Mouse (Mus musculus): Measurements from ENCODE around the gene Pramel4. TPM values are rescaled to one million over a fixed set of nuclear protein-coding genes. Genes with fewer than 3 reads are reported as not detected.

Gene Pramel4
- polyA plus RNA-seq (2017; shearing (Covaris generic)): not detected

DNA sequence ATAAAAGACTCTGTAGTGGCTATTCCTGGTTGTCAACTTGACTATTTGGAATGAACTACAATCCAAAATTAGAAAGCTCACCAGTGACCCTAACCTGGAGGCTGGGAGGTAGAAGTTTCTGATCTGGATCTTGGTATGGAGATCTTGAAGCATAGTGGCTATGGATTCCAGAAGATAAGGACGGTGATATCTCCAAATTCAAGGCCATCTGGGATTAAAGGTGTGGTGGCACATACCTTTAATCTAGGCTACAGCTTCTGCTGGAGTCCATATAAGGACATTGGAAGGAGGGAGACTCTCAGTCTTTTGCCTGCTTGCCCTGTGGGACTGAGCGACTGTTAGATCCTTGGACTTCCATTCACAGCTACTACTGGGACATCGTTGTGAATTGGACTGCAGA lies at the start of gene Pramel4:
Gene Pramel4, plus strand, starts transcription at position 301 of the 400 bp plus-strand sequence.

GRCm38 (mm10) chr4:144106174-144106573 lies 47.2 kb downstream of the Pramel4 start, which contains the start of gene Gm13102:
Gene Gm13102, plus strand, starts transcription at chr4:144106474.

Other genes with a start within 250 kb of the Pramel4 start
- gene Gm13084, start 243.0 kb upstream of the Pramel4 start, polyA plus RNA-seq (2017; shearing (Covaris generic)): not detected
- not detected for gene Gm13103, start 212.6 kb upstream of the Pramel4 start, polyA plus RNA-seq (2017; shearing (Covaris generic))
- not detected for gene Pramef6, start 158.7 kb upstream of the Pramel4 start, polyA plus RNA-seq (2017; shearing (Covaris generic))
- gene Pramef25, start 108.1 kb upstream of the Pramel4 start, polyA plus RNA-seq (2017; shearing (Covaris generic)): not detected
- gene Gm13101, start 92.2 kb upstream of the Pramel4 start, polyA plus RNA-seq (2017; shearing (Covaris generic)): not detected
- not detected for gene Pramef17, start 64.8 kb upstream of the Pramel4 start, polyA plus RNA-seq (2017; shearing (Covaris generic))
- gene Gm13102, start 47.3 kb downstream of the Pramel4 start, polyA plus RNA-seq (2017; shearing (Covaris generic)): not detected
- not detected for gene Oog3, start 103.5 kb downstream of the Pramel4 start, polyA plus RNA-seq (2017; shearing (Covaris generic))
- gene Oog2, start 131.6 kb downstream of the Pramel4 start, polyA plus RNA-seq (2017; shearing (Covaris generic)): not detected
- not detected for gene C87977, start 154.2 kb downstream of the Pramel4 start, polyA plus RNA-seq (2017; shearing (Covaris generic))
- not detected for gene Pramel5, start 221.4 kb downstream of the Pramel4 start, polyA plus RNA-seq (2017; shearing (Covaris generic))

Measured in CD4-positive, CD25-positive, alpha-beta regulatory T cell, adult 9 weeks (primary cell).